Mouse (Mus musculus) lung, postnatal 10 days (tissue): ENCODE measurements around the gene Limk2.

ENCODE experiments used
- DNase-seq: peaks from one replicate; pipeline ENCODE4 v3.0.0; 2021

Limk2 gene

GRCm38 (mm10) chr11:3331756-3332642 lies 77.0 kb downstream of the Limk2 start:
- peak; percentile 96 for DNase-seq

DNA sequence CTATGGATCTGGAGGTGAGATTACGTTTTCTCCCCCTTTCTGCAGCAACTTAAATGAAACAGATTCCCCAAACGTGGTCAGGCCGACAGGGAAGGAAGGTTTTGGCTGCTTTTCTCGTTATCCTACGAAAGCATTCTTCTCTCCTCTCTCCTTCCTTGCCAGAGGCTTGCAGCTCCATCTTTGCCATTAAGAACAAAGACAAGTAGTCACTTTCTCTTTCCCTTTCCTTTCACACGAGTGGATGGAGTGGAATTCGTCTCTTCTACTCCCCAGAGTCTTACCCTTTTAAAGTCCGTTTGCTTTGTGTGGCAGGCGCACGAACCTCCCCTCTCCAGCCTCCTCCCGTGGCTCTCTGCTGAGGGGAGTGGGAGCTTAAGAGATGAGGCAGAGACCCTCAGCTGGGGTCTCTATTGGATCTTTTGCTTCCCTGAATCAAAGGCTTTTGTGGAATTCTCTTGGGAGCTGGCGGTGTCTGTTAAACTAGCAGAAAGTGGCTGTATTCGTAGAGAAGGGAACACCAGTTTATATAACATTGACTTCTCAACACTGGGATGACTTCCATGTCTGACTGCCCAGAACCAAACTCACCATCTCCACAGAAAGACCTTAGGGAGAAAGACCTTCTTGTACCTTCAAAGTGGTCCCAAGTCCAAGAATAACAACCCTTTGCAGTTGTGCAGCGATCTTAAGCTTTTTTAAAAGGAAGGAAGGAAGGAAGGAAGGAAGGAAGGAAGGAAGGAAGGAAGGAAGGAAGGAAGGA lies 77.8 kb downstream of the Limk2 start:
- DNase-seq, result no peak

- DNase-seq, result peak; percentile 95
These were observed 78.4 kb downstream of the Limk2 start for GRCm38 (mm10) chr11:3330566-3330965.

DNA sequence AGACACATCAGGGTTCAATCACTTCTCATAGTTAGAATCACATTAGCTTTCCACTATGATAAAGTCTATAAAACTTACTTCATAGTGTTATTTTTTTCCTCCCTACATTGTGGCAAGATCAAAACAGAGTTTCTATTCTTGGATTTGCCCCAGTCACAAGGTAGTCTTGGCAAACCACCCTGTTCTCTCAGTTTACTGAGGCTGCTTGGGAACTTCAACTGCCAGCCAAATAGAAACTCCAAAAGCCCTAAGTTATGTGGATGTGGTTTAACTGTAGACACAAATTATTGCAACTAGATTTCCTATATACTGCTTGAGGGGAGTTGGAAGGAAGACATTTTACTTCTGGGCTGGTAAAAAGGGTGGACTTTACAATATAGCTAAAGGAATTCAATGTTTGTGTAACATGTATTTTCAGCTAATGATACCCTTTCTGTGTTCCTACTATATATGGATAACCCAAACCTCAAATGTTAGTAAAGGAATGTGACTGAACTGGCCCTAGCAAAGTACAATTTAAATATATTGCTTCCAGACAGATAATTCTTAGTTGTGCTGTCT lies 79.0 kb downstream of the Limk2 start, which contains the start of gene Pik3ip1:
Gene Pik3ip1, plus strand, starts transcription at position 511 of the 561 bp plus-strand sequence.
- no peak for DNase-seq

- no peak for DNase-seq
These were observed 79.9 kb downstream of the Limk2 start for GRCm38 (mm10) chr11:3328806-3329775.

GRCm38 (mm10) chr11:3328271-3328670 lies 80.7 kb downstream of the Limk2 start:
- peak; percentile 8 for DNase-seq

GRCm38 (mm10) chr11:3318286-3318685 lies 90.7 kb downstream of the Limk2 start:
- no peak for DNase-seq

- peak; percentile 89 for DNase-seq
These were observed 94.8 kb downstream of the Limk2 start for GRCm38 (mm10) chr11:3314148-3314547.

GRCm38 (mm10) chr11:3313294-3313693 lies 95.7 kb downstream of the Limk2 start:
- no peak for DNase-seq

- no peak for DNase-seq
These were observed 97.2 kb downstream of the Limk2 start for GRCm38 (mm10) chr11:3311586-3312347.

DNA sequence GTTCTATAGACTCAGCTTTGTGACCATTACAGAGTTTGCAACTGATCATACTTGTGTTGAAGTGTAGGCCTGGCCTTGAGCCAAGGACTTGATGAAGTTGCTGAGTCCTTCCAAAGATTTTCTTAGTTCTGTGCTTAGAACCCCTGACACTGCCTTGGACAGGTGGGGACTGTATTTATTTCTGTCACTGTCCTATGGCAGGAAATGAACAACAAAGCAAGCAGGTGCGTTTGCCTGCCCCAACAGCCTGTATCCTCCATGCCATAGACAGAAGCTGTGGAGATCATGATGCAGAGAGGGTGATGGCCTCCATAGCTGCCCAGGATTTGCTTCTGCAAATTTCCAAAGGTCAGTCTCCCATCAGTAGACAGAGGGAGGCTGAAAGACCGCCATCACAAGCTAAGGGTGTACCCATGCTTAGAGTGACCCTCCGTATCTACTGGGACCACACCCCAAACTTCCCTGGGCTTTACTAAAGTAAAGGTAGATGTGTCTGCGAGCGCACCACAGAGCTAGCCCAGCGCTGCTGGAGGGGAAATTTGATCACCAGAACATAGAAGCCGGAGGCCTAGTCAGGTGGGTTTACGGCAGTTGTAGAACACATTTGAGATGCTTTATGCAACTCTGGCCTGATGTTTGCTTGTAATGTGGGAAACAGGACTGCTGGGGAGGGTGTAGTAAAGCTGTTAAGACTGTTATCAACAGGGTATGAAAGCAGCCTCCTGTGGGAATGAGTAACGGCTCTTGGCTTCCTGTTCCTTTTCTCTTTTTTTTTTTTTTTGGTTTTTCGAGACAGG lies 98.0 kb downstream of the Limk2 start:
- DNase-seq, result peak; percentile 8

DNA sequence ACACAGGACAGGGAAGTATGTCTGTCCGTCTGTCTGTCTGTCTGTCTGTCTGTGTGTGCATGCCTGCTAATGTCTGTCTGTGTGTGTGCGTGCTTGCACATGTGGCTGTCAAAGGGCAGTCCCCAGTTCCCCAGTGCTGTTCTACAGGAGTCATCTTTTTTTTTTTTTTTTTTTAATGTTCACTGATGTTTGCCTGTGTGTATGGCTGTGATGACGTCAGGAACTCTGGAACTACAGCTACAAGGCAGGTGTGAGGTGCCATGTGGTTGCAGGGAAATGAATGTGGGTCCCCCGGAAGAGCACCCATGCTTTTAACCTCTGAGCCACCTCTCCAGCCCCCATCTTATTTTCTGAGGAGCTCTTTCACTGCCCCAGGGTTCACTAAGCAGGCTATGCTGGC lies 99.1 kb downstream of the Limk2 start:
- DNase-seq, result no peak

DNA sequence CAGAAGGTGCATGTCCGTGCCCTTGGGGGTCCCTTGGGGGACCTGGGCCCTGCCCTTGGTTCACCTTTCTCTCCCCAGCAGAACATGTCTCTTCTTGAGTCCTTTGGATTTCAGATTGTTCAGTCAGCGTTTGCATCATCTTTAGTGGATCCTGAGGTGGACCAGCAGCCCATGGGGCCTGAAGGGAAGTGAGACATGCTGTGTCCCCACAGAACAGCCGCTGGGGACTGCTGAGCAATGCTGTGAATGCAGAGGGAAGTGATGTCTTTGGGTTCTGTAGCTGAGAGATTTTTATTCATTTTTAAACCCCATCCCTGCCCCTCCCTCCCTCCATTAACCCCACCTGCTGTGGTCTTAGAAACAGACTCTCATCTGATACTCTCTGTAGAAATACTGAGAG lies 101.1 kb downstream of the Limk2 start:
- no peak for DNase-seq

- DNase-seq, result no peak
These were observed 103.2 kb downstream of the Limk2 start for GRCm38 (mm10) chr11:3305821-3306220.

DNA sequence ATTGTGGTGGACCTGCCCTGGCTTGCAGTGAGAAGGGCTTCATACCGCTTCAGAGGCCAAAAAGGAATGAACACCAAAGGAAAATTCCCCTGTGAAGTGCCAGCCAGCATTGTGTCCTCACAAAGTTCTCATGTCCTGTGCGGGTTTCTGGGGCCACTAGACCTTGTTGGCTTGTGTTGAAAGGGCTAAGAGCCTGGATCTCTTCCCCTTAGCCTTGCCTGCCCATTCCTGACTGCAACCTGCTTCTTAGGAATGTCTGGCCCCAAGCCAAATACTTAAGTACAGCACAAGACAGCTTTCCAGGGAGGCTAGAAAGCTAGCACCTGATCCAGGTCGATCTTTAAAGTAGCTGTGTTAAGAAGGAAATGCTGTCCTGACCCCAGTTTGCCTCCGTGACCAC lies 106.2 kb downstream of the Limk2 start:
- DNase-seq, result peak; percentile 53

GRCm38 (mm10) chr11:3302385-3302784 lies 106.6 kb downstream of the Limk2 start:
- no peak for DNase-seq

- DNase-seq, result no peak
These were observed 107.9 kb downstream of the Limk2 start for GRCm38 (mm10) chr11:3301075-3301474.

DNA sequence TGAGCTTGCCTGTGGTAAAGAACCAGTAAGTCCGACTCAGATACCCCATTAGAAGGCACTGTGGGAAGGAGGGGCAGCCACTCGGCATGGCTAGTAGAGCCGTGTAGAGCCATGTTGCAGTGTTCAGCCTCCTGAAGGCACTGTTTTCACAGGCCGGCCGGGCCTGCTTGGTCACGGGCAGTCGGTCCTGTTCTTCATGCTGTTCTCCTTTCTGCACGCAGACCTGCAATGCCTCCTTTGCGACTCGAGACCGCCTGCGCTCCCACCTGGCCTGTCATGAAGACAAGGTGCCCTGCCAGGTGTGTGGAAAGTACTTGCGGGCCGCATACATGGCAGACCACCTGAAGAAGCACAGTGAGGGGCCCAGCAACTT lies 110.2 kb downstream of the Limk2 start:
- no peak for DNase-seq

DNA sequence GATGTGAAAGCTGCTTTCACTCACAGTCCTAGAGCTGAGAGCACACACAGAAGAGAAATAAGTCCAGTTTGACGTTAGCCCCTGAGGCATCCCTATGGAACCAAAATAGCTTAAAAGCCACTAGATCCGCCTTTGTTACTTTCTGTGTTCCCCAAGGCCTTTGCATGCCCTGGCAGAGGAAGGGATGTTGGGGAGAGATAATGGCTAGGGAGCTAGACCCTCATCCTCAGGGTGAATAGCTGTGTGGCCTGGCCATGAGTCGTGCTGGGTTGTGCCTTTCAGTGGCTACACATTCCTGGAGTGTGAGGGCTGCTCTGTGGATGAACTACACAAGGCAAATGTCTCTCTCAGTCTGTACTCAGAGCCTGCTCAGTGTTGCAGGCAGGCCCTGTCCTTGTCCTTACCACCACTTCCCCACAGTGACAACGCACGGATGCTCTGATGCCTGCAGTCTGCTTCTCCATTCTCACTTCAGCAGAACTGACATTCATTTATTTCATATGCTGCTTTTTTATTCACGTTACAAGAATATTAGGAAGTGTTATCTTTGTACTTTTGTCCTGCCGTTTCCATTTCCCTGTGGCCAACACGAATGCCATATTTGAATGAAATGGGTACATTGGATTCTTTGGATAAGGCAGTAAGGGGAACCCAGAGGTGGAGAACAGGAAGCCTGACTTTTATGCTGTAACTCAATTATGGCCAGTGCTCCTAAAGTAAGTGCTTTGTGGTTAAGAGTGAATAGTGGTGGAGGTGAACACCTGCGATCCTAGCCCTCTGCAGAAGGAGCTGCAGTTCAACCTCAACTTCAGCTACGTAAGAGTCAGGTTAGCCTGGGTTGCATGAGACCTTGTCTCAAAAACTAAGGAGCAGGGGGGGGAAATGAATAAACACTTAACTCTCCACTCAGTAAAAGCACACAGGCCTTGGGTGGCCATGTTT lies 110.8 kb downstream of the Limk2 start:
- no peak for DNase-seq

- DNase-seq, result no peak
These were observed 112.9 kb downstream of the Limk2 start for GRCm38 (mm10) chr11:3296056-3296455.
